Mouse (Mus musculus): ENCODE results near the gene Clmn. TPM values are rescaled to one million over a fixed set of nuclear protein-coding genes. Genes with fewer than 3 reads are reported as not detected.

Gene Clmn
- polyA plus RNA-seq, 1 experiment = 0.01 TPM

DNA sequence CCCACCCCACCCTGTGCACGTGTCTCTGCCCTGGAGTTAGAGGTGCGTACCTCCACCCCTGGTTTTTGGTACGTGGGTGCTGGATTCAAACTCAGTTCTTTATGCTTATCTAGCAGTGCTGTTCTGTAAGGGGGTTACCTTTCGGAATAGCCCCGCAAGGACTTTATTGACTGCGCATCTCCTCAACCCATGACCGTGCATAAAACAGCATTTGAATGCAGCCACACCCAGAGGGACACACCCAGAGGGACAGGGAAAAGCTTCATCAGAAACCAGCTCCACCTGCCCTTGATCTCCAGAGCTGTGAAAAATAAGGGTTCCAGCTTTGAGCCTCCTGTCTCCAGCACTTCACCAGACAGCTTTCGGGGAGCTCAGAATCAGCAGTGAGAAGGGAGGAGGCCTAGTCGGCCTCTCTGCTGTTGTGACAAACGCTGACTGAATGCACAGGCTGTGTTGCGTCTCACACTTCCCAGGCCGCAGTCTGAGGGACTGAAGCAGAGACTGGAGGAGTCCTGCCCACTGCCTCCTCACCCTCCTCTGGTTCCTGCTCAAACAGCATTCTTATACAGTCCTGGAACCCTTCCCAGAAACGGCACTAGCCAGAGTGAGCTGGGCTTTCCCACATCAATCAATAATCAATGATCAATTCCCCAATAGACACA is 37.6 kb upstream of the Clmn start:
- Histone ChIP-seq H3K4me3 (replicated peaks) (no peak overlapping the region), H3K9me3 (ENCODE audit: control insufficient read depth, low read length) (peaks cover 3% of the 10 kb centered on the region), H3K27me3 (ENCODE audit: control insufficient read depth) (no peaks in the 10 kb centered on the region), H3K36me3 (ENCODE audit: control insufficient read depth) (no peaks in the 10 kb centered on the region), H3K4me1 (ENCODE audit: control insufficient read depth) (peaks cover 6% of the 10 kb centered on the region)
- TF ChIP-seq TAL1 (IDR thresholded peaks at IDR 0.05; ENCODE audit: low read length) (no peak), GATA1 (IDR thresholded peaks at IDR 0.05; ENCODE audit: low read length) (no peak)

DNA sequence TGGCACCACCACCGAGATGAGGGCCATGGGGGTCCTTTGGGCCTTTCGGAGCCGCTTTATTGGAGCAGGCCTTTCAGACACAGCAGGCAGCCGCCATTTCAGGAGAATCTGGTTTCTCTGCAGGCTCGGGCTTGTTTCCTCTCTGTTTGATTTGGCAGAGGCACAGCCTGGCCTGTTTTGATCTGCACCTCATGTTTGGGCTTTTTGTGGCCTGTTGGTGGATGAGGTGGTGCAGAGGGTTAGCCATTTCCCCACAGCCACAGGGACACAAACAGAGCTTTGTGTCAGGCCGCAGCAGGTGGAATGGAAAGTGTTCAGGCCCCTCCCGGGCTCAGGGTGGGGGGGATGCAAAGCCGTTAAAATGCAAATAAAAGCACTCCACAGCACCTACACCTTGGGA is 36.4 kb upstream of the Clmn start:
- no peak for TF ChIP-seq TAL1 (IDR thresholded peaks at IDR 0.05; ENCODE audit: low read length)
- TF ChIP-seq GATA1 (IDR thresholded peaks at IDR 0.05; ENCODE audit: low read length) = no peak
- H3K27me3 ChIP-seq (ENCODE audit: control insufficient read depth) = no peaks in the 10 kb centered on the region
- H3K36me3 ChIP-seq (ENCODE audit: control insufficient read depth) = no peaks in the 10 kb centered on the region
- H3K9me3 ChIP-seq (ENCODE audit: control insufficient read depth, low read length) = no peaks in the 10 kb centered on the region
- H3K4me3 ChIP-seq (replicated peaks) = no peak overlapping the region
- H3K4me1 ChIP-seq (ENCODE audit: control insufficient read depth) = peaks cover 6% of the 10 kb centered on the region

DNA sequence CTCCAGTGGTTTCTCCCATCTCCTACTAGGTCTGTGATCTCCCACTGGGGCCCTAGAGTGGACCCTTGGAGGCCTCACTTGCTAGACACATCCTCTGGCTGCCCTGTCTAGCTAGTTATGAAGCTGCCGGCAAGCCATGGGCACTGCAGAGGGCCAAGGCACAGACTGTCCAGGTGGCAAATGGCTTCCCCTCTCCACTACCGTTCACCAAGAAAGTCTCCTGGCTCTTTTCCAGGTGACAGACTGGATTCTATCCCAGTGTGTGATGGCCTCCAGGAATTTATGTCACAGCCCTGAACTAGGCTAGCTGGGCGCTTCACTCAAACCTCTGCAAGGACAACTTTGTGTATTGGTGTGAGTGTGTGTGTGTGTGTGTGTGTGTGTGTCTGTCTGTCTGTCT is 35.0 kb upstream of the Clmn start:
- Histone ChIP-seq H3K9me3 (ENCODE audit: control insufficient read depth, low read length) (no peaks in the 10 kb centered on the region), H3K4me3 (replicated peaks) (no peak overlapping the region), H3K36me3 (ENCODE audit: control insufficient read depth) (no peaks in the 10 kb centered on the region), H3K27me3 (ENCODE audit: control insufficient read depth) (no peaks in the 10 kb centered on the region), H3K4me1 (ENCODE audit: control insufficient read depth) (peaks cover 6% of the 10 kb centered on the region)
- no peak for TF ChIP-seq TAL1 (IDR thresholded peaks at IDR 0.05; ENCODE audit: low read length)
- TF ChIP-seq GATA1 (IDR thresholded peaks at IDR 0.05; ENCODE audit: low read length) = no peak

DNA sequence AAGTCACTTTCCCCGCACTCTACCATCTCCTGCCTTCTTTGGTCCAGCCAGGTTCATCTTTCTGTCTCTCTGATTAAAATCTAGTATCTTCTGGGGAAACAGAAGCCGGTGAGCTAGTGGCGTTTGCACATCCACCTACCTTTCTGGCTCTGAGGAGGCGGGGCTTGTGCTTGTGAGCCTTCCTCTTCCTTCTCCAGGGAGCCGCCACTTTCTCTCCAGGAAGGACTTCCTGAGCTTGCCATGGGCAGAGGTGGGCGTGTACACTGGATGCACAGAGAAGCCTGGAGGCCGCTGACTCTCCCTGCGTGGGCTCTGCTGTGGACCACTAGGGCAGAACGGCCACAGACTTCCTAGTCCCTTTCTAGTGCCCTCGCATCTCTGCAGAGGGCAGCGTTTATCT is 34.3 kb upstream of the Clmn start:
- Histone ChIP-seq H3K4me3 (replicated peaks) (no peak overlapping the region), H3K27me3 (ENCODE audit: control insufficient read depth) (no peaks in the 10 kb centered on the region), H3K9me3 (ENCODE audit: control insufficient read depth, low read length) (no peaks in the 10 kb centered on the region), H3K4me1 (ENCODE audit: control insufficient read depth) (peaks cover 6% of the 10 kb centered on the region), H3K36me3 (ENCODE audit: control insufficient read depth) (no peaks in the 10 kb centered on the region)
- TF ChIP-seq TAL1 (IDR thresholded peaks at IDR 0.05; ENCODE audit: low read length) = no peak
- no peak for TF ChIP-seq GATA1 (IDR thresholded peaks at IDR 0.05; ENCODE audit: low read length)

DNA sequence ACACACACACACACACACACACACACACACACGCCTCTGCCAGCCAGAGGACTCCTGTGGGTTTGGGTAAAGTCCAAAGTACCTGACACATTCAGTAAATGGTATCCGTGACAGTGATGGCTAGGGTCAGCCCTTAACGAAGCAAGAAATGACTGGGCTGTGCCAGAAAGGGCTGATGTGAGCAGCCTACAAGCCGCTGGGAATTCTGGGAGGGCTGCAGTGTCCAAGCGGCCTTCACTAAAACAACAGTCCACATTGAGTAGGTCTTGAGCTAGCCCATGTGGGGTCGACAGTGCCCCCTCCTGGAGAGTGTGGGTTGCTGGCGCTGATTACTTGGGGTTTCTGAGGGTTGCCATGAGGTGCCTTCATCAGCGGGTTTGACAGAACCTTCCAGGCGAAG is 33.8 kb upstream of the Clmn start:
- Histone ChIP-seq H3K4me1 (ENCODE audit: control insufficient read depth) (peaks cover 6% of the 10 kb centered on the region), H3K9me3 (ENCODE audit: control insufficient read depth, low read length) (no peaks in the 10 kb centered on the region), H3K36me3 (ENCODE audit: control insufficient read depth) (no peaks in the 10 kb centered on the region), H3K27me3 (ENCODE audit: control insufficient read depth) (no peaks in the 10 kb centered on the region), H3K4me3 (replicated peaks) (no peak overlapping the region)
- no peak for TF ChIP-seq GATA1 (IDR thresholded peaks at IDR 0.05; ENCODE audit: low read length)
- no peak for TF ChIP-seq TAL1 (IDR thresholded peaks at IDR 0.05; ENCODE audit: low read length)

DNA sequence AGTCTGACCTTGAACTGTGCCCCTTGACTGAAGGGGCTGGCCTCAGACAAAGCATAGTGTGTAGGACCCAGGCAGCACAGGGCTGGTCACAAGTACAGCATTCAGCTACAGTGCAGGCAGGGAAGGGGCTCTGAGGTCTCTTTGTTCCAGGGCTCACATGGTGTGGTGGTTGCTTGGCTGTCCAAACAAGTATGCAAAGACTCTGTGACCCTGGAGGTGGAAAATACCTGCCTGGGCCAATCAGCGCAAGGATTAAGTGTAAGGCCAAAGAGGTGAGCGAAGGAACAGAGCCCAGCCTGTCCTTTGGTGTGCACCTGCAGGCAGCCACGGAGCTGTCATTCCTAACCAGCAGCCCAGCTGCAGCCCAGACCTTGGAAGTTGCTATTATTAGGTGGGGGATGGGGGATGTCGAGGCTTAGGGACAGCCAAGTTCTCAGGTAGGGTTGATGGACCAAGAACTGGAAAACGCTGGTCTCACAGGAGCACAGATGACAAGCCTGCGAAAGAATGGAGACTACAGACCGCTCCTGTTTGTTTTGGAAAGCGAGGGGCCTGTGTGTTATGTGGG is 32.3 kb upstream of the Clmn start:
- Histone ChIP-seq H3K4me1 (ENCODE audit: control insufficient read depth) (no peaks in the 10 kb centered on the region; the same call in 1 of the 2 replicates), H3K36me3 (ENCODE audit: control insufficient read depth) (no peaks in the 10 kb centered on the region), H3K9me3 (ENCODE audit: control insufficient read depth, low read length) (peaks cover 5% of the 10 kb centered on the region), H3K27me3 (ENCODE audit: control insufficient read depth) (no peaks in the 10 kb centered on the region), H3K4me3 (replicated peaks) (no peak overlapping the region)
- no peak for TF ChIP-seq TAL1 (IDR thresholded peaks at IDR 0.05; ENCODE audit: low read length)
- no peak for TF ChIP-seq GATA1 (IDR thresholded peaks at IDR 0.05; ENCODE audit: low read length)

DNA sequence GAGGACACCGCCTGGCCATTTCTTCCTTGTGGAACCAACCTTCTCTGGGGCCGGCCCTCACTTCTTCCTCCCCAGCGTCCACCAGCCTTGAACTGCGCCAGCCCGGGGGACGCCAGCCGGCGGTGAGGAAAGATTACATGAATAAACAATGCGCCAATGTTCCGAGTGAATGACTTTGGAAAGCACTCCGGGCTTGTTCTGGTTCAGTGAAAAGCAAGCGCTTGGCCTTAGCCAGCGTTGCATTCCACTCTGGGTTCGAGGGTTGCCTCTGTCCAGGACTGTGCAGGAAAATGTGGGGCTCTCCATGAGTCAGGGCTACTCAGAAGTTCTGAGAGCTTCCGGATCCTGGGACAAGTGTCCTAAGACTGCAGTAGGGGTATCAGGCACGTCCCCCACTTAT is 31.8 kb upstream of the Clmn start:
- Histone ChIP-seq H3K27me3 (ENCODE audit: control insufficient read depth) (no peaks in the 10 kb centered on the region), H3K4me1 (ENCODE audit: control insufficient read depth) (no peaks in the 10 kb centered on the region; the same call in 1 of the 2 replicates), H3K9me3 (ENCODE audit: control insufficient read depth, low read length) (peaks cover 5% of the 10 kb centered on the region), H3K36me3 (ENCODE audit: control insufficient read depth) (no peaks in the 10 kb centered on the region), H3K4me3 (replicated peaks) (no peak overlapping the region)
- TF ChIP-seq GATA1 (IDR thresholded peaks at IDR 0.05; ENCODE audit: low read length) (no peak), TAL1 (IDR thresholded peaks at IDR 0.05; ENCODE audit: low read length) (no peak)

DNA sequence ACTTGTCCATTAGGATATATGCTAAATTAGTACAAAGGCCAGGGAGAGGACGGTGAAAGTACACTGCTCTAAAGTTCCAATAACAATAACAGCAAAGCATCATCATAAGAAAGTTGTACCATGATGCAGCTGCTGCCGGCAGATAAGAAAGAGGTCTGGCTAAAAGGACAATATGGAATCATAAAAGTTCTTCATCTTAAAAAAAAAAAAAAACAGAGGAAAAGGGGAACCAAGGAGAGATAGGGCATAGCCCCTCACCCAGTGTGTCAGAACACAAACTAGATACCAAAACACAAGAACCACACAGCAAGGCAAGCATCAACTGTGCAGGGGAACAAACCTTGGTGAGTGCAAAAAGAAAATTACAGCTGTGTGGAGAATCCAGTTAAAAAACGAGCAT is 27.4 kb upstream of the Clmn start:
- peaks cover 5% of the 10 kb centered on the region for H3K9me3 ChIP-seq (ENCODE audit: control insufficient read depth, low read length)
- TF ChIP-seq GATA1 (IDR thresholded peaks at IDR 0.05; ENCODE audit: low read length) (no peak), TAL1 (IDR thresholded peaks at IDR 0.05; ENCODE audit: low read length) (no peak)
- H3K36me3 ChIP-seq (ENCODE audit: control insufficient read depth) = no peaks in the 10 kb centered on the region
- peaks cover 5% of the 10 kb centered on the region for H3K4me1 ChIP-seq (ENCODE audit: control insufficient read depth)
- no peak overlapping the region for H3K4me3 ChIP-seq (replicated peaks)
- no peaks in the 10 kb centered on the region for H3K27me3 ChIP-seq (ENCODE audit: control insufficient read depth)

DNA sequence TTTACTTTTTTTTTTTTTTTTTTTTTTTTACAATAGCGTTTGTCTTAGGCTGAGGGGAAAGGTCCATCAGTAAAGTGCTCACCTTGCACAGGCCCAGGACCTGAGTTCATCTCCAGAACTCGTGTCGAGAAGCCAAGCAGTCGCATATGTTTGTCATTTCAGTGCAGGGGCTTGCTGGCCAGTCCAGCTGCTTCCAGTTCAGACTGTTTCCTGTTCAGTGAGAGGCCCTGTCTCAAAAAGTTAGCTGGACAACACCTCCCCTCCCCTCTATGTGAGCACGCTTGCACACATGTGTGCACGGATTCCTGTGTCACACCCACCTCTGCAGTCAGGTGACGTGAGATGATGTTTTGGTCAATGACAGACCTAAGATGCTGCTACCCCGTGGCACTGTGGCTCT is 25.2 kb upstream of the Clmn start:
- no peak for TF ChIP-seq TAL1 (IDR thresholded peaks at IDR 0.05; ENCODE audit: low read length)
- Histone ChIP-seq H3K36me3 (ENCODE audit: control insufficient read depth) (no peaks in the 10 kb centered on the region), H3K4me1 (ENCODE audit: control insufficient read depth) (peaks cover 5% of the 10 kb centered on the region), H3K4me3 (replicated peaks) (no peak overlapping the region), H3K9me3 (ENCODE audit: control insufficient read depth, low read length) (peaks cover 5% of the 10 kb centered on the region), H3K27me3 (ENCODE audit: control insufficient read depth) (no peaks in the 10 kb centered on the region)

DNA sequence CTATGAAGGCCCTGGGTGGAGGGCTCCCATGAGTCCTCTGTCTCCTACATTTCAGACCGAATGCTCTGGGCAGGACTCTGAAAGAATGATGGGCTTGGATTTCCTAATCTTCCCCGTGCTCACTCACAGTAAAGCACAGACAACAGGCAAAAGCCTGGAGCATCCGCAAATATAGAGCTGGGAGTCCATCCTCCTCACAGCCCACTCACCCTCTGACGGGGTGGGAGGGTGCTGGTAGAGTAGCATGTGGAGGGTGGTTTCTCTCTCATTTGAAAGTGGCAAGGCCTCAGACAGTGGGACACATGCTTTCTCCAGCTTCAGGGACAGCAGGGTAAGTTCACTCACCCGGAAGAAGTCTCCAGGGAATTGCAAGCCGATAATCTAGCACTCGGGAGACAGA is 21.2 kb upstream of the Clmn start:
- Histone ChIP-seq H3K4me1 (ENCODE audit: control insufficient read depth) (peaks cover 5% of the 10 kb centered on the region), H3K9me3 (ENCODE audit: control insufficient read depth, low read length) (no peaks in the 10 kb centered on the region), H3K27me3 (ENCODE audit: control insufficient read depth) (no peaks in the 10 kb centered on the region), H3K36me3 (ENCODE audit: control insufficient read depth) (no peaks in the 10 kb centered on the region), H3K4me3 (replicated peaks) (no peak overlapping the region)
- TF ChIP-seq GATA1 (IDR thresholded peaks at IDR 0.05; ENCODE audit: low read length) = no peak
- no peak for TF ChIP-seq TAL1 (IDR thresholded peaks at IDR 0.05; ENCODE audit: low read length)
